Mouse (Mus musculus): ENCODE results near the gene Abhd2.
"Not testable (repeated sequence)": the region's sequence is repeated elsewhere in the genome, so short reads cannot be mapped to it uniquely, and the experiment has no call there.

The Abhd2 gene

DNA sequence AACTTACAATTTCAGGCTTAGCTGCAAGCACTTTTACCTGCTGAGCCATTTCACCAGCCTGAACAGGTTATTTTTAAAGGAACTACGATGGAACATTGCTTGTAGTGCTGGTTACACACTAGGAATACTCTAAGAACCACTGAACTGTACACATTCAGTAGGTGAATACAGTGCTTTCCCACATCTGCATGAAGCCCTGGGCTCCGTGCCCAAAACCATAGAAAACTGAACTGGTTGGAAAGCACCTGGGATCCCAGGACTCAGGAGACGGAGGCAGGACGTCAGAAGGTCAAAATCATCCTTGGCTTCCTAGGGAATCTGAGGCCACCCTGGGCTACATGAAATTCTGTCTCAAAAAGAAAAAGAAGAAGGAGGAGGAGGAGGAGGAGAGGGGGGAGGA lies 6.8 kb upstream of the Abhd2 start:
- DNase-seq (ENCODE audit: low read depth, low spot score) = no peak

- no peak for DNase-seq (ENCODE audit: low read depth, low spot score)
These were observed 5.2 kb upstream of the Abhd2 start for GRCm38 (mm10) chr7:79267690-79268388.

DNA sequence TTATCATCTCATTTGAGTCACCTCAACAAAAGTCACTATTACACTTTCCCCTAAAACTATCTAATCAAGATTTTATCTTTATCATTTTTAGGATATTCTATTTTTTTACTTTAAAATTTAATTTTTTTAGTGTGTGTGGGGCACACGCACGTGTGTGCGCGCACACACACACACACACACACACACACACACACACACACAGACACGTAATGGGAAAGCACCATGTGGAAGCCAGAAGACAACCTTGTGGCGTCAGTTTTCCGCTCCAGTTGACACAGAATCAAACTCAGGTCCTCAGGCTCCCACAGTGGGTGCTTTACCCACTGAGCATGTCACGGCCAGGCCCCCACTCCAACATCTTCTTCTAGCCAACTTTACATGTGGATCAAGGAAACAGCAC lies 4.1 kb upstream of the Abhd2 start:
- DNase-seq (ENCODE audit: low read depth, low spot score) = no peak

DNA sequence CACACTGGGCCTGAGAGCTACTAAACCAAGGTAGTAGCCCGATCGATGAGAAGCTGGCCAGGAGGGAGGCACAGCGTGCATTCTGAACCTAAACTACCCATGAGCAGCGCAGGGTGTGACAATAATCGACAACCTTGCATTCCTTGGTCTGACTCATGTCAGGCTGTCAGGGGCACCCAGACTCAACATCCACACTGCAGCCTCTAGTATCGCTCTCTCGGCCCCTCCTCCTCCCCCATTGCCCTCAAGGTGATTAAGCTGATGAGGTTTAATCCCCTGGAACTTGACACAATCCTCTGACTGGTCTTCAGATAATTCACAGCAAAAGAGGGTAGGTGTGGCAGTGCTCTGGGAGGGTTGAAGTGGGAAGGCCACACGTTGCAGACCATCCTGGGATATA lies 3.6 kb upstream of the Abhd2 start:
- DNase-seq (ENCODE audit: low read depth, low spot score) = no peak

- DNase-seq (ENCODE audit: low read depth, low spot score) = no peak
These were observed 3.1 kb upstream of the Abhd2 start for GRCm38 (mm10) chr7:79269866-79270265.

DNA sequence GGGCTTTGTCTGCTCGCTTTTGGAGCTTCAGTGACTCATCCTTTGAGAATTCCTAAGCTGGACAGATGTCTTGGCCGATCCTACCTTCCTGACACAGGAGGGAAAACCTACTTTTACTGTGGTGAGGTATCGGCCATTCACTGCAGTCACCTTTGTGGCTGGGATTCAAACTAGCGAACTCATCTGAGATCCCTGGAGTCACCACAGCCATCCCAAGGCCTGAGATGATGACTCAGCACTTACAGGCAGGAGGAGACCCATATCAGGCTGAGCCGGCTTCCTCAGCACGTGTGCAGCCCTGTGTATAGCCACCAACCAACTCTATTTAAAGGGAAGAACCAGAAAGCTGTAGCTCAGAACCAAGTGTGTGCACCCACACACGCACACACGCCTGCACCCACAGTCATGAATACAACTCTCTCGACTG lies 2.0 kb upstream of the Abhd2 start:
- DNase-seq (ENCODE audit: low read depth, low spot score) = no peak

DNA sequence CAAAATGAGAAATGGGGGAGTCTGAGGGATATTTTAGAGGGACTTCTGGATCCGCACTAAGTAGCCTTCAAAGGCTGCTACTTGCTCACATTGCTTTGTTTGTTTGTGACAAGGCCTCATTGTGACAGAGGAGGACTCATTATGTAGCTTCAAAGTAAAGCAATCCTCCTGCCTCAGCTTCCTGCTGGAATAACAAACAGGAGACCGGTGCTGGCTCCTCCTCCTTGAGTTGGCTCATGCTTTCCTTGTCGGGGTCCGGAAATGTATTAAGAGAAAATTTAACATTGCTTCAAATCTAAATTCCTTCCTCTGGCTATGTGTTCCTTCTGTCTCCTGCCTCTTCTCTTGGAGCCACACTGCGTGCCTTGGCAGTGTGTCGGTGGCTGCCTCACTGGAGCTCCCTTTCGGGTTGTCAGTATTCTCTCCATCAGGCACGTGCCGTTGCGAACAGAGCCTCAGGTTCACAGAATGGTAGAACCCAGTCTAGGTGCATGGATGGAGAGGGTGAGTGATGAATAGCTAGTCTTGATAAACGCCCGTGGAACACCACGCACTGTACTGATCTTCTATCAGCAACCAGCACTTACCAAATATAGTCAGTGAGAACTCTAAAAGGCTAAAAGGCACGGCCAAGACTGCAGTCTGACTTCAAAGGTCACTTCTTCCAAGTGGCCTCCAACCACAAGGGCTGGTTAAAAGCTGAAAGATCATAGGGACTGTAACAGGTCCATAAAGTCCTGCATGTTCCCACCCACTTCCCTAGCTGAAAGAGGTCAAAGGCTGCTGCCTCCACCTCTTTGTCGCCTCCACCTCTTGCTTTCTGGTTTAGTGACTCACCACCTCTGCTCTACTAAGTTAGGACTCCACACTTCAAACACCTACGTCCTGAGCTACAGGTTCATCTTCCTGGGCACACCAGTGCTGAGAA lies 874 bp upstream of the Abhd2 start:
- no peak for DNase-seq (ENCODE audit: low read depth, low spot score)

DNA sequence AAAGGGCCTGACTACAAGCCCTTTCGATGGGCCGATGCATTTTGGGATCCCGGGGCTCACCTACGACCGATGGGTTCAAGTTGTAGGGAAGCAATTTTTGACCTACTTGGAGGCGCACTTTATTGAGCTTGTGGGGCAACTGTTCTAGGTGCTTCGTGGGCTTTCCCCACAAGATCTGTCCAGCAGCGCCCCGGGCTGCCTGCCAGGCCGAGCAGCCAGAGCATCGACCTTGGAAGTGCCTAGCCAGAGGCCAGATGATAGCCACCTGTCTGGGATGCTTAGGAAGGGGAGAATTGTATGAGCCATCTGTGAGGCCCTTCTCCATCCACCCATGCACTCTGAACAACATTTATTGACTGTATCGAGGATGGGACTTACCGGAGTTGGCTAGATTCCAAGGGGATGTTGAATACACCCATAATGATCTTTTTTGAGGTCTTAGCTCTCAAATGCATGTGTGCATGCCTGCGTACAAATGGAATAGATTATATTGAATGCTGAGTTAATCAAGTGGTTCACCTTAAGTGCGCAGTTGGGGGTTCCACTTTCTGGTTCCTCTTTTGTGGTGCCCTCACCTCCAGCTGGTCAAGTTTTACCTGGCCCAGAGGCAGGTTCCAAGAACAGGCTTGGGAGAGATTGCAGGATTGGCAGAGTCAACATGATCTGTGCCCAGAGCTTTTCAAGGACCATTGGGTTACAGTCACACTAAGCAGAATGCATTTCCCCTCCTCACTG lies 906 bp downstream of the Abhd2 start:
- peak; percentile 41 for DNase-seq (ENCODE audit: low read depth, low spot score)

DNA sequence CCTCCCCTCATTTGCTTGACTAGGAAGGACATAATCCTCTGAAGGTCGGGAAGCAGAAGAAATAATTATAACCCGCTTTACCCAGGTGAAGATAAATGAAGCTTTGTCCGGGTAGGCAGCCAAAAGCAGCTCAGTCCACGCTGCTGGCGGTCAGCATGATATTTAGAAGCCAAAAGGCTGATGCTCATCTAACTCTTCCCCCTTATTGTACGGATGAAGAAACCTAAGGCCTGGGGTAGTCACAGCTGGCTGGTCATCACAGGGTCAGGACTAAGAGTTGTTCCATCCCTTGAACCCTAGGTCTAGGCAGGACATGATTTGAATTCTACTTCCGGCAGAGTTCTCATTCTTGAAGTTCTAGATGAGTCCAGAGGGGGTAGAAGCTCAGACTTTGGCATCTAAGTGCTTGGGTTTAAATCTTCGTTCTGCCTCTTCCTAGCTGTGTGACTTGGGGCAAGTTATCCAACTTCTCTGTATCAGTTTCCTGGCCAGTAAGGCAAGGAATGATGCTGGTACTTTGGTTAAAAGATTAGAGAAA lies 1.5 kb downstream of the Abhd2 start:
- no peak for DNase-seq (ENCODE audit: low read depth, low spot score)

GRCm38 (mm10) chr7:79275345-79275744 lies 2.3 kb downstream of the Abhd2 start:
- DNase-seq (ENCODE audit: low read depth, low spot score) = peak; percentile 80

DNA sequence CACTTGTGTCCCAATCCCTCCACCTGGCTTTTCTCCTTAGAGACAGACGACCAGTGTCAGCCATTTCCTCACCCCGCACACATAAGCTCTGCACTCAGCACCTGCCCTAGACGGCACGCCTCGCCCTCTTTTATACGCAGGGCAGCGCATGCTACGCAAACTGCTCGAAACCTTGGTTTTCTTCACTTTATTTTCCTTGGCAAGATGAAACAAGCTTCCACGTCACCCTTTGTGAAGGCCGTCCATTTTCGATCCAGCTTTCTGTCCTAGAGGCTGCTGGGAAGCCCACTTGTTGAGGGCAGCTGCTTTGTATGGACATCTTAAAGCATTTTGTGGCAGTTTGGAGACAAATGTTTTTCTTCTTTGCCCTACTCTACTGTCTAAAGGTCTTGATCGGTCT lies 5.4 kb downstream of the Abhd2 start:
- DNase-seq (ENCODE audit: low read depth, low spot score) = no peak

DNA sequence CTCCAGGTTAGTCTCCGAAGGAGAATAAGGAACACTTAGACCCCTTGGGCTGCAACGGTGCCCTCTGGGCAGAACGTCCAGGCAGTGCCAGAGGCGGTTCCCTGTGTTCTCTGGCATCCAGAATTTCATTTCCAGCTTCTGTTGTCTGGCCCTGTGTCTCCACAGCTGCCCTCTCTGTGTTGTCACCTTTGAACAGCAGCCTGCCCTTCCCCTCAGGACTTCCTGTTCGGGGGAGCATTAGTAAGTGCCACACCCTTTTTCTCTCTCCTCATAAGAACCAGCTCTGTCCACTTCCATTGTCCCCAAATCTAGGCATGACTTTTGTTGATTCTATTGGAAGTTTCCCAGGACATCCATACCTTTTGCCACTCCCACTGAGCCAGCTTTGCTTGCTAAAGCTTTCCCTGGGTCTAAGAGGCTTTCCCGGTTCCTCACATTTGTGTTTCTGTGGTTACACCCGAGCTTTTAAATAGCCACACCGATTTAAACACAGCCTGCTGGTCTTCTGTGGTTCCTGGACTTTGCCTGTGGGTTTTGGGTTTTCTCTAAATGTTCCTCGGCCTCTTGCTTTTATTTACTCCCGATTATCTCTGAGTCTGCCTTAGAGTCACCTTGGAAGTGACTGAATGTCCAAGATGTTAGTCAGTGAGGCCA lies 6.5 kb downstream of the Abhd2 start:
- no peak for DNase-seq (ENCODE audit: low read depth, low spot score)

DNA sequence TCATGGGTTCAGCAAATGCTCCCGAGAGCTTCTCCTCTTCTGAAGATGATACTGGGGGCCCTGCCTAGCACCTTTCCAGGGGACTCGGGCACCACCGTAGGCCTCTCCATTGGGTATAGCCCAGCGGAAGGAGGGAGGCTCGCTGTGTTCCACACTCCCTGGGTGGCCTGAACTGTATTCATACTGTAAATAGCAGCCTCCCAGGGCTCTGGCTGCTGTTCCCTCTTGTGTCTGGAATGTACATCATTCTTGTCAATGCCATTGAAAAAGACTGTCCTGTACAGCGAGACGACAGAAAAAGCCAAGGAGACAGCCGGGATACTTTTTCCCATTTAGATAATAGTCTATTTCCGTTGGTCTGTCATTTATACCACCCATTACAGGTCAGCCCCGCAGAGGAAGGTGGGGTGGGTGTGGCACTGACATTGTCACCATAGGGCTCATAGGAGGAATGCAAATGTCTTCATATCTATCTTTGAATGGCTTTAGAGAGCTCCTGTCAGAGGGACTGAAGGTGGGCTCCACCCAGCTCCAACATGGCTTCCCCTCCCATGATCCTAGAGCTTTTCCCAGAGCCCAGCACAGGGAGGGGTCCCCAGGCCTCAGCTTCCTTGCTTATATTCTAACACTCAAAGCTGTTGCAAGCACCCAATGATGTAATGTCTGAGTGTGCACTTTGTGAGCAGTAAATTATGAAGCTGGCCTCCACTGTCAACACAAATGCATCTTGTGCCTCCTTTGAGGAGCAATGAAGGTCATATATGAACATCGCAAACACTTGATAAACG lies 10.1 kb downstream of the Abhd2 start:
- no peak for DNase-seq (ENCODE audit: low read depth, low spot score)

GRCm38 (mm10) chr7:79283671-79283941 lies 10.6 kb downstream of the Abhd2 start:
- DNase-seq (ENCODE audit: low read depth, low spot score) = not testable (repeated sequence)

DNA sequence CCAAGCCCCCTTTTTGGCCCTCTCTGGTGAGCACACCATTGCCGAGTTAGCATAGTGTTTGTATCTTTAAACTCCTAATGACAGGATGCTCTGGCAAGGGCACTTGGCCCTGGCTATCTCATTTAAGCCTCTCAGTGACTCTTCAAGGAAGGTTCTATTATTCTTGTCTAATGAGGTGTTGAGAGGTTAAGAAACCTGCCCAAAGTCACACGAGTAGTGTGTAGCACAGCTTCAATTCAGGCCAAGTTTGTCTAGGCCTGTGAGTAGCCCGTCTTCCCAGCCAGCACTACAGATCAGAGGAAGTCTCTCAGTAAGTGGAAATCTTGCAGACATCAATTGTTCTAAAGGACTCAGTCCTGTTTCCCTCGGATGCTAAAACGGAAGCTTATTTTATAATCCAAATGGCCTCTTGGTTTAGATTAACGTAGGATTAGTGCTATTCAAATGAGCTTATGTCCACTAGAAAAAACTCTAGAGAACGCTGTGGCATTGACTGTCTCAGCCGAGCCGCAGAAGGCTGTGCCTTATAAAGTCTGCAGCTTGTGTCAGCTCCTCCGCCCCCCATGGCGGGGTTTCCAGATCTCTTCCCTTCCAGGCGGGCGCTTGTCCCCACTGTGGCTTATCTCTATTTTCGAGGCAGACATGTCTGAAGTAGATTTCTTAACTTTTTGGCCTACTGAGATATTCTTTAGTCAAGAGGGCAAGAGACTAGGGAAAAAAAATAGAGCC lies 11.3 kb downstream of the Abhd2 start:
- DNase-seq (ENCODE audit: low read depth, low spot score) = no peak

DNA sequence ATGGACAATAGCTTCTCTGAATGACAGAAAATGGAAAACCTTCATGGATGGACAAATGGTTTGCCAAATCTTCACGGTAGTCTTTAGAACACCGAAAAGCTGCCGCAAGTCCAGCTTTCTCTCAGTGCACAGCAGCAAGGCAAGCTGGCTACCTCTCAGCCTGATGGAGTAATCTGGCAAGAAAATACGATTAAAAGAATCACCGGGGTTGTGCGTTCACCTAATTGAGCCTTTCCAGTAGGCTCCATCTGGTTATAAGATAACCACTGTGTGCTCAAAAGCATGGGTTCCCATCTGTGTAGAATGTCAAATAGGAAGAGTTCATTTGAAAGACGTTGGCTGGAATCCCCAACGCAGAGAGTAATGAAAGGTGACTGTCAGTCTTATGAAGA lies 11.9 kb downstream of the Abhd2 start:
- no peak for DNase-seq (ENCODE audit: low read depth, low spot score)

DNA sequence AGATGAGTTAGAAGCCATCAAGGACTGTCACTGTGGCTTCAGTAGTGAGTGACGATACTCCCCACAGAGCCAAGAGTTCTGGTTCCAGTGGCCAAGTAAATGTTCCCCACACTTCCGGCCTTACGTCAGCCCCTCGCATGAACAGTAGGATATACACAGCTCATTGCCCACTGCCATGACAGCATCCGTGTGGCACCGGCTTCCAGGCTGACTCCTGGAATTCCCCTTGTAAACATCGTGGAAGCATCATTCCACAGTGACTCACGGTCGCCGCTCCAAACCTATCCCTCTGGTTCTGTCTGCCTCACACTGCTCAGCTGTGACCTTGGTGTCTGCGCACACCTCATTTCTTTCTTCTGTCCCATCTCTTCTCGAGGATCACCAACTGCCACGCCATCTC lies 12.4 kb downstream of the Abhd2 start:
- no peak for DNase-seq (ENCODE audit: low read depth, low spot score)

DNA sequence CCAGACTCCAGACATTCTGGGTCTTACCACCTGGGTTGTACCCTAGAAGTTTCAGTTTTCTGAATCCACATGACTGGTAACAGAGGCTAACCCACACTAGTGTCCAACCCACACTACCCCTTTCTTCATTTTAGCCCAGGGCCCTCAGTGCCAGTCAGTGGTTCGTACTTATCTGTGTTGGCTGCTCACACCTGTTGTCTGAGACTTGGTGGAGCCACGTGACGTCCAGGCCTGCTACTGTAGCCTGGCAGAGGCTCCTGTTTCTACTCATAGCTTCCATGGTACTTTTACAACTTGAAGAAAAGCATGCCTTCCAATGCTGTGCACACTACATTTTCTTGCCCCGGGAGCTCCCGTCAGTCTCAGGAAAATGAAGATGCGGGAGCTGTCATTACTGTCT lies 14.2 kb downstream of the Abhd2 start:
- no peak for DNase-seq (ENCODE audit: low read depth, low spot score)

- no peak for DNase-seq (ENCODE audit: low read depth, low spot score)
These were observed 14.9 kb downstream of the Abhd2 start for GRCm38 (mm10) chr7:79287928-79288327.

DNA sequence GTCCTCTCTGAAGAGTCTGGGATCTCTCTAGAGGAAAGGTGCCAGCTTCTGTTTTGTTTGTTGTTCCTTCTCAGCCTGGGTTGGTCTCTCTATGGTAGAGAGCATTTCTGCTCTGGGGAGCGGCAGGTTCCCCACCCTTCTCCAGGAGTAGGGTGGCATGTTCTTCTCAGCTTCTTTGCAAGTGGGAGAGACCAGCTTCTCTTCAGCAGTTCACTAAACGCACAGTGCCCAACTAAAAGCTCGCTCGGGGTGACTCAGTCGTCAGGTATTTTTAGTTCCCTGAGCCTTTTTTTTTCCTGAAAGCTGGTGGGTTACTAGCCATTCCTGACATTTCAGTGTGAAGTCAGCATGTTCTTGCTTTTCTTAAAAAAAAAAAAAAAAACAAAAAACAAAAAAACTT lies 15.4 kb downstream of the Abhd2 start:
- no peak for DNase-seq (ENCODE audit: low read depth, low spot score)

All from CD4-positive helper T cell, adult 2 months (primary cell).